Mouse (Mus musculus): Measurements from ENCODE around the gene Erbb2. TPM values are rescaled to one million over a fixed set of nuclear protein-coding genes. Genes with fewer than 3 reads are reported as not detected.
A peak's percentile ranks its signal among the peaks of the same experiment; 100 is the strongest.

Erbb2 gene
- polyA plus RNA-seq, 2 experiments: 51.1 to 73.6 TPM

GRCm38 (mm10) chr11:98409341-98409822 lies 2.9 kb upstream of the Erbb2 start:
- Histone ChIP-seq H3K4me3 (replicated peaks; ENCODE audit: low read length) (peak overlapping the region; percentile 11; the same call in 1 of the 2 replicates), H3K9me3 (ENCODE audit: control insufficient read depth, low read length) (no peaks in the 10 kb centered on the region), H3K4me2 (replicated peaks; ENCODE audit: low read depth, low read length, severe bottlenecking) (peak overlapping the region; percentile 35), H3K4me1 (ENCODE audit: control insufficient read depth, insufficient read depth, low read length) (peaks cover 21% of the 10 kb centered on the region), H3K9ac (ENCODE audit: low read depth, low read length, severe bottlenecking) (peak overlapping the region; percentile 47), H3K36me3 (ENCODE audit: control insufficient read depth, insufficient read depth, low read length) (no peaks in the 10 kb centered on the region), H3K27me3 (ENCODE audit: control insufficient read depth, insufficient read depth, low read length) (no peaks in the 10 kb centered on the region), H3K27ac (replicated peaks; ENCODE audit: low read depth, low read length) (peak overlapping the region; percentile 43)
- TF ChIP-seq POLR2A (IDR thresholded peaks at IDR 0.05; ENCODE audit: borderline replicate concordance, extremely low read depth, insufficient read depth, insufficient read length): no peak
- DNase-seq (ENCODE audit: low spot score) (peak; percentile 38), ATAC-seq (ENCODE audit: low FRiP score, low read depth) (no peak)
- WGBS: 6% methylated on average over 10 of the region's 10 CpGs

- H3K27me3 ChIP-seq (ENCODE audit: control insufficient read depth, insufficient read depth, low read length): no peaks in the 10 kb centered on the region
- peak overlapping the region; percentile 95 for H3K9ac ChIP-seq (ENCODE audit: low read depth, low read length, severe bottlenecking)
- peak overlapping the region; percentile 98 for H3K27ac ChIP-seq (replicated peaks; ENCODE audit: low read depth, low read length)
- peaks cover 30% of the 10 kb centered on the region for H3K4me1 ChIP-seq (ENCODE audit: control insufficient read depth, insufficient read depth, low read length)
- WGBS: under 1% methylated on average over 31 of the region's 40 CpGs
- ATAC-seq (ENCODE audit: low FRiP score, low read depth): peak; percentile 51
- peak overlapping the region; percentile 99 for H3K4me3 ChIP-seq (replicated peaks; ENCODE audit: low read length)
- DNase-seq (ENCODE audit: low spot score): peak; percentile 66
- TF ChIP-seq POLR2A (IDR thresholded peaks at IDR 0.05; ENCODE audit: borderline replicate concordance, extremely low read depth, insufficient read depth, insufficient read length): no peak
- H3K36me3 ChIP-seq (ENCODE audit: control insufficient read depth, insufficient read depth, low read length): peaks cover 3% of the 10 kb centered on the region; the same call in 1 of the 2 replicates
- no peaks in the 10 kb centered on the region for H3K9me3 ChIP-seq (ENCODE audit: control insufficient read depth, low read length)
- H3K4me2 ChIP-seq (replicated peaks; ENCODE audit: low read depth, low read length, severe bottlenecking): peak overlapping the region; percentile 62
Measured at GRCm38 (mm10) chr11:98412797-98413301, 579 bp downstream of the Erbb2 start.

DNA sequence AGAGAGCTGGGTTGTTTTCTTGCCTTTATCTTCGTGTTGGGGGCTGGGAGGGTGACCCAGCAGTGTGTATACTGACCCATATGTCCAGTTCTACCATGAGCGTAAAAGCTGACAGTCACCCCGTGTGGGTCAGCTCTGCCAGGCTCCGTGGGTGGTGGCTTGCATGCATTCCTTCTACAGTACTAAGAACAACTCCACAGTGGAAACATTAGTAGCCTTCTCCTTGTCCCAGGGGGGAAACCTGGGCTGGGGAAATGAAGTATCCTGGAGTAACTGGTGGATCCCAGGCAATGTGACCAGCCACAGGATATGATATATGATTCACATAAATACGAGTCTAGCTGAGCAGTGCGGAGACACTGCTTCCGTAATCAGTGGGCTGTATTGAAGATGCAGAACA lies 1.5 kb downstream of the Erbb2 start:
- H3K27ac ChIP-seq (replicated peaks; ENCODE audit: low read depth, low read length): no peak overlapping the region
- H3K27me3 ChIP-seq (ENCODE audit: control insufficient read depth, insufficient read depth, low read length): no peaks in the 10 kb centered on the region
- H3K9me3 ChIP-seq (ENCODE audit: control insufficient read depth, low read length): no peaks in the 10 kb centered on the region
- H3K4me2 ChIP-seq (replicated peaks; ENCODE audit: low read depth, low read length, severe bottlenecking): peak overlapping the region; percentile 62
- peaks cover 28% of the 10 kb centered on the region for H3K4me1 ChIP-seq (ENCODE audit: control insufficient read depth, insufficient read depth, low read length)
- WGBS: 16% methylated on average over 7 of the region's 7 CpGs
- TF ChIP-seq POLR2A (IDR thresholded peaks at IDR 0.05; ENCODE audit: borderline replicate concordance, extremely low read depth, insufficient read depth, insufficient read length): no peak
- H3K4me3 ChIP-seq (replicated peaks; ENCODE audit: low read length): peak overlapping the region; percentile 99
- ATAC-seq (ENCODE audit: low FRiP score, low read depth): no peak
- H3K9ac ChIP-seq (ENCODE audit: low read depth, low read length, severe bottlenecking): peak overlapping the region; percentile 95
- DNase-seq (ENCODE audit: low spot score): no peak
- H3K36me3 ChIP-seq (ENCODE audit: control insufficient read depth, insufficient read depth, low read length): peaks cover 6% of the 10 kb centered on the region

DNA sequence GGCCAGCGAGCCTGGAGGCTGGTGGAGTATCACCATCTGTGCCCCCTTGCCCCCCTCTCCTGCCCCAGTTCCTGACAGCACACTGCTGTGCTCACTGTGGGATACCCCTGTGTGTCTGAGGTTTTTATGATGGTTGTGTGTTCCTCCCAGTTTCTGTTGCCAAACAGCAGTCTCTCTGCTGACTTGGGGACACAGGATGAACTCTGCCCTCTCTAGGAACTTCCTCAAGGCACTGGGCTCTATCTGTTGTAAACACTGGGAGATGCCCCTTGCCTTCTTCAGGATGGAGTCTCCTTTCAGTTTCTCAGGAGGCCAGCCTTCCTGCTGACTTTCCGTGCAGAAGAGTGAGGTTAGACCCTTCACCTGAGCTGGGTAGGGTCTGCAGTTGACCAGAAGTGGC lies 1.9 kb downstream of the Erbb2 start:
- Histone ChIP-seq H3K9ac (ENCODE audit: low read depth, low read length, severe bottlenecking) (peak overlapping the region; percentile 4; the same call in 1 of the 2 replicates), H3K27me3 (ENCODE audit: control insufficient read depth, insufficient read depth, low read length) (no peaks in the 10 kb centered on the region), H3K36me3 (ENCODE audit: control insufficient read depth, insufficient read depth, low read length) (peaks cover 10% of the 10 kb centered on the region), H3K4me3 (replicated peaks; ENCODE audit: low read length) (peak overlapping the region; percentile 99), H3K4me1 (ENCODE audit: control insufficient read depth, insufficient read depth, low read length) (peaks cover 24% of the 10 kb centered on the region), H3K9me3 (ENCODE audit: control insufficient read depth, low read length) (no peaks in the 10 kb centered on the region), H3K27ac (replicated peaks; ENCODE audit: low read depth, low read length) (no peak overlapping the region), H3K4me2 (replicated peaks; ENCODE audit: low read depth, low read length, severe bottlenecking) (peak overlapping the region; percentile 62)
- ATAC-seq (ENCODE audit: low FRiP score, low read depth): no peak
- DNase-seq (ENCODE audit: low spot score): no peak
- TF ChIP-seq POLR2A (IDR thresholded peaks at IDR 0.05; ENCODE audit: borderline replicate concordance, extremely low read depth, insufficient read depth, insufficient read length): no peak
- WGBS: 16% methylated on average over 2 of the region's 2 CpGs

DNA sequence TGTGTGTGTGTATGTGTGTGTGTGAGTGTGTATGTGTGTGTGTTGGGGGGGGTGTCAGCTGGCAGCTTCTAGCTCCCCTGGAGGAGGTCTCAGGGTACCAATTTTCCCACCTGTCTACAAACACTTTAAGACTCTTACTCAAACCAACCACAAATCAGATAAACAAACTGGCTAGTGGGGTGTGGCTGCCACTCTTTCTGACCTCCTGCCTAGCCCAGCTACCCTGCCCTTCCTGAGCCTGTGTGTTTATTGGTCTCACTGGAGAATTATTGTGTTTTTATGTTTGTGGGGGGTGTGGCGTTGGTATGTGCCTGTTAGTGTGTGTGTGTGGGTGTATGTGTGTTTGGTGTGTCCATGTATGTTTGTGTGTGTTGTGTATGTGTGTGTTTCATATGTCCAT lies 4.8 kb downstream of the Erbb2 start:
- WGBS: 54% methylated on average over 1 of the region's 1 CpGs
- Histone ChIP-seq H3K9me3 (ENCODE audit: control insufficient read depth, low read length) (no peaks in the 10 kb centered on the region), H3K9ac (ENCODE audit: low read depth, low read length, severe bottlenecking) (no peak overlapping the region), H3K4me3 (replicated peaks; ENCODE audit: low read length) (no peak overlapping the region), H3K4me2 (replicated peaks; ENCODE audit: low read depth, low read length, severe bottlenecking) (no peak overlapping the region), H3K27me3 (ENCODE audit: control insufficient read depth, insufficient read depth, low read length) (no peaks in the 10 kb centered on the region), H3K4me1 (ENCODE audit: control insufficient read depth, insufficient read depth, low read length) (peaks cover 13% of the 10 kb centered on the region), H3K27ac (replicated peaks; ENCODE audit: low read depth, low read length) (no peak overlapping the region), H3K36me3 (ENCODE audit: control insufficient read depth, insufficient read depth, low read length) (peaks cover 38% of the 10 kb centered on the region)
- DNase-seq (ENCODE audit: low spot score) (no peak), ATAC-seq (ENCODE audit: low FRiP score, low read depth) (no peak)
- no peak for TF ChIP-seq POLR2A (IDR thresholded peaks at IDR 0.05; ENCODE audit: borderline replicate concordance, extremely low read depth, insufficient read depth, insufficient read length)
